Mouse (Mus musculus): ENCODE data around the gene Defa17. TPM values are rescaled to one million over a fixed set of nuclear protein-coding genes. Genes with fewer than 3 reads are reported as not detected.
"Not testable (repeated sequence)": the region's sequence is repeated elsewhere in the genome, so short reads cannot be mapped to it uniquely, and the experiment has no call there.

Defa17 gene
- not detected in 2 replicates for polyA plus RNA-seq (2014; fragmentation: Nextera tagmentation; extraction: Ambion mirVana)

DNA sequence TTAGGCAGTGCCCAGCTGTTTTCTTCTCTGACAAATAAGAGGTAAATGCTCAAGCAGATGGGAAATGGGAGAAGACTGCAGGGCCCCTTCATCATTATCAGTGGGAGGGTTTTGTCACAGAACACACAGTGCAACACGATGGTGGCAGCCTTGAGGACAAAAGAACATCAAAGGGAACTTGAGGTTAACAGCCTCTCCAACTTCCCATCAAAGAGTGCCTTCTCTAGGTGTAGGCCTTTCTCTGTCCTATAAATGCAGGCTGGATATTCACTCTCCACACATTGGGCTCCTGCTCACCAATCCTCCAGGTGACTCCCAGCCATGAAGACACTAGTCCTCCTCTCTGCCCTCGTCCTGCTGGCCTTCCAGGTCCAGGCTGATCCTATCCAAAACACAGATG, at the start of gene Defa17:
Gene Defa17, plus strand, starts transcription at position 301 of the 400 bp plus-strand sequence.
- WGBS, result no CpG with 5 or more reads among the region's 2 CpGs
- not testable (repeated sequence) for DNase-seq (ENCODE audit: low spot score); H3K9me3 ChIP-seq (ENCODE audit: control insufficient read depth, low read length); H3K36me3 ChIP-seq (ENCODE audit: control insufficient read depth, insufficient read depth, low read length); H3K4me1 ChIP-seq (replicated peaks; ENCODE audit: control insufficient read depth, insufficient read depth, low read length); H3K4me3 ChIP-seq (ENCODE audit: low read depth, low read length); H3K27ac ChIP-seq (ENCODE audit: low read depth, low read length); ATAC-seq (replicated peaks; ENCODE audit: low FRiP score); H3K27me3 ChIP-seq (replicated peaks; ENCODE audit: control insufficient read depth, insufficient read depth, low read length); H3K4me2 ChIP-seq; H3K9ac ChIP-seq (ENCODE audit: low read depth, low read length)

DNA sequence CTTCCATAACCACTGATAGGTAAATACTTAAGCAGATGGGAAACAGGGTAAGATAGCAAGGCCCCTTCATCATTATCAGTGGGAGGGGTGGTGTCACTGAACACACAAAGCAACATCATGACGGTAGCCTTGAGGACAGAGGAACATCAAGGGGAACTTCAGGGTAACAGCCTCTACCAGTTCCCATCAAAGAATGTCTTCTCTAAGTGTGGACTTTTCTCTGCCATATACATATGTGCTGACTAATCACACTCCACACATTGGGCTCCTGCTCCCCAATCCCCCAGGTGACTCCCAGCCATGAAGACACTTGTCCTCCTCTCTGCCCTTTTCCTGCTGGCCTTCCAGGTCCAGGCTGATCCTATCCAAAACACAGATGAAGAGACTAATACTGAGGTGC, 37.7 kb upstream of the Defa17 start, which contains the start of gene Defa26:
Gene Defa26, plus strand, starts transcription at position 301 of the 400 bp plus-strand sequence.
- H3K36me3 ChIP-seq (ENCODE audit: control insufficient read depth, insufficient read depth, low read length); H3K9ac ChIP-seq (ENCODE audit: low read depth, low read length); H3K4me2 ChIP-seq; DNase-seq (ENCODE audit: low spot score); ATAC-seq (replicated peaks; ENCODE audit: low FRiP score); H3K9me3 ChIP-seq (ENCODE audit: control insufficient read depth, low read length); H3K4me1 ChIP-seq (replicated peaks; ENCODE audit: control insufficient read depth, insufficient read depth, low read length); H3K4me3 ChIP-seq (ENCODE audit: low read depth, low read length); H3K27ac ChIP-seq (ENCODE audit: low read depth, low read length); H3K27me3 ChIP-seq (replicated peaks; ENCODE audit: control insufficient read depth, insufficient read depth, low read length): not testable (repeated sequence)
- no CpG with 5 or more reads among the region's 1 CpGs for WGBS

DNA sequence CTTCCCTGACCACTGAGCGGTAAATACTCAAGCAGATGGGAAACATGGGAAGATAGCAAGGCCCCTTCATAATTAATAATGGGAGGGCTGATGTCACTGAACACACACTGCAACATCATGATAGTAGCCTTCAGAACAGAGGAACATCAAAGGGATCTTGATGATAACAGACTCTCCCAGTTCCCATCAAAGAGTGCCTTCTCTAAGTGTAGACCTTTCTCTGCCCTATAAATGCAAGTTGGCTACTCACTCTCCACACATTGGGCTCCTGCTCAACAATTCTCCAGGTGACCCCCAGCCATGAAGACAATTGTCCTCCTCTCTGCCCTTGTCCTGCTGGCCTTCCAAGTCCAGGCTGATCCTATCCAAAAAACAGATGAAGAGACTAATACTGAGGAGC, 9.9 kb downstream of the Defa17 start, which contains the start of gene Defa34:
Gene Defa34, plus strand, starts transcription at position 301 of the 400 bp plus-strand sequence.
- not testable (repeated sequence) for H3K27ac ChIP-seq (ENCODE audit: low read depth, low read length); ATAC-seq (replicated peaks; ENCODE audit: low FRiP score); H3K27me3 ChIP-seq (replicated peaks; ENCODE audit: control insufficient read depth, insufficient read depth, low read length); H3K9ac ChIP-seq (ENCODE audit: low read depth, low read length); H3K36me3 ChIP-seq (ENCODE audit: control insufficient read depth, insufficient read depth, low read length); H3K4me2 ChIP-seq; DNase-seq (ENCODE audit: low spot score); H3K4me1 ChIP-seq (replicated peaks; ENCODE audit: control insufficient read depth, insufficient read depth, low read length); H3K9me3 ChIP-seq (ENCODE audit: control insufficient read depth, low read length); H3K4me3 ChIP-seq (ENCODE audit: low read depth, low read length)
- 83% methylated on average over 1 of the region's 1 CpGs for whole genome bisulfite sequencing

DNA sequence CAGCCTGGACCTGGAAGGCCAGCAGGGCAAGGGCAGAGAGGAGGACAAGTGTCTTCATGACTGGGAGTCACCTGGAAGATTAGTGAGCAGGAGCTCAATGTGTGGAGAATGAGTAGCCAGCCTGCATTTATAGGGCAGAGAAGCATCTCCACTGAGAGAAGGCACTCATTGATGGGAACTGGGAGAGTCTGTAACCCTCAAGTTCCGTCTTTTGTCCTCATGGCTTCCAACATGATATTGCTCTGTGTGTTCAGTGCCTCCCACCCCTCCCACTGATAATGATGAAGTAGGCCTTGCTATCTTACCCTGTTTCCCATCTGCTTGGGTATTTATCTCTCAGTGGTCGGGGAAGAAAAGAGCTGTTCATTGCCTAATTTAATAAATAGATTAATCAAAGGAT, 48.0 kb downstream of the Defa17 start, which contains the start of gene AY761184:
Gene AY761184, minus strand, starts transcription at position 101 of the 400 bp plus-strand sequence.
- not testable (repeated sequence) for H3K27ac ChIP-seq (ENCODE audit: low read depth, low read length); H3K4me2 ChIP-seq; H3K4me1 ChIP-seq (replicated peaks; ENCODE audit: control insufficient read depth, insufficient read depth, low read length); H3K9me3 ChIP-seq (ENCODE audit: control insufficient read depth, low read length); DNase-seq (ENCODE audit: low spot score); ATAC-seq (replicated peaks; ENCODE audit: low FRiP score); H3K4me3 ChIP-seq (ENCODE audit: low read depth, low read length); H3K9ac ChIP-seq (ENCODE audit: low read depth, low read length); H3K27me3 ChIP-seq (replicated peaks; ENCODE audit: control insufficient read depth, insufficient read depth, low read length); H3K36me3 ChIP-seq (ENCODE audit: control insufficient read depth, insufficient read depth, low read length)
- WGBS, result 76% methylated on average over 2 of the region's 2 CpGs

Other genes starting within 250 kb of the Defa17 start
- not detected in 2 replicates for gene Defa36, start 228.4 kb upstream of the Defa17 start, polyA plus RNA-seq (2014; fragmentation: Nextera tagmentation; extraction: Ambion mirVana)
- gene Gm7849, start 199.2 kb upstream of the Defa17 start, polyA plus RNA-seq (2014; fragmentation: Nextera tagmentation; extraction: Ambion mirVana), result not detected in 2 replicates
- gene Defa20, start 146.5 kb upstream of the Defa17 start, polyA plus RNA-seq (2014; fragmentation: Nextera tagmentation; extraction: Ambion mirVana), result not detected in 2 replicates
- not detected in 2 replicates for gene Defa32, start 126.7 kb upstream of the Defa17 start, polyA plus RNA-seq (2014; fragmentation: Nextera tagmentation; extraction: Ambion mirVana)
- gene Defa37, start 90.4 kb upstream of the Defa17 start, polyA plus RNA-seq (2014; fragmentation: Nextera tagmentation; extraction: Ambion mirVana), result not detected in 2 replicates
- not detected in 2 replicates for gene Defa28, start 72.8 kb upstream of the Defa17 start, polyA plus RNA-seq (2014; fragmentation: Nextera tagmentation; extraction: Ambion mirVana)
- gene Gm7861, start 61.3 kb upstream of the Defa17 start, polyA plus RNA-seq (2014; fragmentation: Nextera tagmentation; extraction: Ambion mirVana), result not detected in 2 replicates
- gene Defa26, start 37.6 kb upstream of the Defa17 start, polyA plus RNA-seq (2014; fragmentation: Nextera tagmentation; extraction: Ambion mirVana), result not detected in 2 replicates
- gene Defa34, start 10.0 kb downstream of the Defa17 start, polyA plus RNA-seq (2014; fragmentation: Nextera tagmentation; extraction: Ambion mirVana), result not detected in 2 replicates
- gene AY761184, start 47.9 kb downstream of the Defa17 start, polyA plus RNA-seq (2014; fragmentation: Nextera tagmentation; extraction: Ambion mirVana), result not detected in 2 replicates
- not detected in 2 replicates for gene Defa24, start 78.7 kb downstream of the Defa17 start, polyA plus RNA-seq (2014; fragmentation: Nextera tagmentation; extraction: Ambion mirVana)
- gene Defb50, start 167.8 kb downstream of the Defa17 start, polyA plus RNA-seq (2014; fragmentation: Nextera tagmentation; extraction: Ambion mirVana), result not detected in 2 replicates
- not detected in 2 replicates for gene Defb2, start 184.1 kb downstream of the Defa17 start, polyA plus RNA-seq (2014; fragmentation: Nextera tagmentation; extraction: Ambion mirVana)
- gene Defb10, start 203.1 kb downstream of the Defa17 start, polyA plus RNA-seq (2014; fragmentation: Nextera tagmentation; extraction: Ambion mirVana), result not detected in 2 replicates
- gene Defb9, start 229.6 kb downstream of the Defa17 start, polyA plus RNA-seq (2014; fragmentation: Nextera tagmentation; extraction: Ambion mirVana), result not detected in 2 replicates